Mouse (Mus musculus) erythroblast, embryonic 14.5 days (primary cell): ENCODE data around the gene Mdh2.

Experiments used
- GATA1 ChIP-seq: IDR thresholded peaks from 2 replicates; pipeline ENCODE4 v1.6.1; 2012; ENCODE audit warnings: low read length, inconsistent platforms, mixed read lengths
- TAL1 ChIP-seq: IDR thresholded peaks from 3 replicates; pipeline ENCODE4 v1.6.1; 2012; ENCODE audit warnings: low read length, inconsistent platforms, mixed read lengths

GRCm38 (mm10) chr5:135776546-135776945, 1.7 kb upstream of the Mdh2 start:
- TF ChIP-seq GATA1: no peak
- no peak for TF ChIP-seq TAL1
